Mouse (Mus musculus): ENCODE data around the gene Cops7a. TPM values are rescaled to one million over a fixed set of nuclear protein-coding genes. Genes with fewer than 3 reads are reported as not detected.

Cops7a gene
- 19.1 and 23.7 TPM in 2 replicates for total RNA-seq (2017)

DNA sequence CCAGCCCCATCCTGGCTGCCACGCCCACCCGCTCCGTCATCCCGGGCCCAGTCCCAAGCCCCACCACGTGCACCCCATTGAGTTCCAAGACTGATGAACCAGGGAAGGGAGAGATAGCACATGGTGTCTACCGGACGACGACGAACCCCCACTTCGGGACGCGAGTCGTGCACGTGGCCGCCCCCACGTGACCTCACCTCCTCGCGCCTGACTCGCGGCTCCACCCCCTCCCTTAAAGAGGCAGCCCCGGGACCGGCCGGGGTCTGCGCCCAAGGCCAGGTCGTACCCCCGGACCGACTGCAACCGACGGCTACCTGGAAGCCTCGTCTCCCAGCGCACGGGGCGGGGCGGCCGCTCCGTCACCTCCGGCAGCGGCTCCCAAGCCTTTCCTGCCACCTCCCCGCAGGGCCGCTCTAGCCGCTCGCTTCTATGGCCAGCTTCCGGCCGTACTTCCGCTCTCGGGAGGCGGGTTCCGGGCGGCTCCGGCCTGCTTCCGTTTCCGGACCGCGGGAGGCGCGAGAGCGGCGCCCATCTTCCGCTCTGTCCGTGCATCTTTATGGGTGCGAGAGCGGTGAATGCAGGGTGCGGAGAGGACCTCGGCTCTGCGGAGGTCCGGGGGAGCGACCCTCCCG lies at the start of gene Cops7a:
Gene Cops7a (minus strand): TSS at position 451 of the 632 bp plus-strand sequence.
- ATAC-seq (ENCODE audit: extremely low read depth, insufficient number of reproducible peaks, low FRiP score, poor library complexity, severe bottlenecking): peak; percentile 93

DNA sequence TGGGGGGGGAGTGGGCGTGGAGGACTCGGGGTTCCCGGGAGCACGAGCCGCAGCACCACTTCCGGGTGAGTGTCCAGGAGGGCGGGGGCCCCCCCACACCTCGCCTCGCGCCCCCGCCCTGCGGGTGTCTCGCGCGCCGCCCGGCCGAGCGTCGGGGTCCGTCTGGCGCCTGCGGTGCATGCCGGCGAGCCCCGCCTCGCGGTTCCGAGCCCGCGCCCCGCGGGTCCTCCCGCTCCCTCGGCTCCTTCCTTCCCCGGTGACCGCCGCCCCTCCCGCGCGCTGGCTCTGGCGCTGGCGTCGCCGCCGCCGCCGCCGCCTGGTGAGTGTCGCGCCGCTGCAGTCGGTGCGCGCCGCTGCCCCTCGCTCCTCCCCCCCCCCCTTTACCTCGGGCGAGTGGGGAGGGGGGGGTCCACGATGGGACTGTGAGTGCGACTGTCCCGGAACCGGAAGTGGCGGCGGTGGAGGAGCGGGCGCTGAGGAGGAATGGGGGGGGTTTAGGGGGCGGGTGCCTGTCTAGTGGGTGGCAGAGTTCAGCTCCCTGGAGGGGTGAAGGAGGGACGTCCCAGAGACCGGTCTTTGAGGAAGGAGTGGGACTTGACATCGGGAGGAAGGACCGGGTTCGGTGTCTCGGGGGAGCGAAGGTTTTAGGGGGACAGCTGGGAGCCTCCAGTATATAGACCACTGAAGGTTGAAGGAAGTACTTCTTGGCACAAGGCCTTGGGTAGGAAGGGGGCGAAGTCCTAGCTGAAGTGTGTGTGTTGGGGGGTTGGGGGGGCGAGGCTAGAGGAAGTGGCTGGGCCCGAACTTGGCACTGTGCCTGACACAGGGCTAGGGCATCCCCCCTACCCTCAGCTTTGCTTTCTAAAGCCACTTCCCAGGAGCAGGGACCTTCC lies 44.1 kb upstream of the Cops7a start:
- peak; percentile 62 for ATAC-seq (ENCODE audit: extremely low read depth, insufficient number of reproducible peaks, low FRiP score, poor library complexity, severe bottlenecking)

DNA sequence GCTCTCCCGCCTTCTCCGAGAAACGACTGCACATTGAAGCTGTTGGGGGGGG lies 43.6 kb upstream of the Cops7a start, which contains the start of gene Zfp384:
Gene Zfp384 (plus strand): TSS at position 17 of the 52 bp plus-strand sequence.
- ATAC-seq (ENCODE audit: extremely low read depth, insufficient number of reproducible peaks, low FRiP score, poor library complexity, severe bottlenecking): no peak

DNA sequence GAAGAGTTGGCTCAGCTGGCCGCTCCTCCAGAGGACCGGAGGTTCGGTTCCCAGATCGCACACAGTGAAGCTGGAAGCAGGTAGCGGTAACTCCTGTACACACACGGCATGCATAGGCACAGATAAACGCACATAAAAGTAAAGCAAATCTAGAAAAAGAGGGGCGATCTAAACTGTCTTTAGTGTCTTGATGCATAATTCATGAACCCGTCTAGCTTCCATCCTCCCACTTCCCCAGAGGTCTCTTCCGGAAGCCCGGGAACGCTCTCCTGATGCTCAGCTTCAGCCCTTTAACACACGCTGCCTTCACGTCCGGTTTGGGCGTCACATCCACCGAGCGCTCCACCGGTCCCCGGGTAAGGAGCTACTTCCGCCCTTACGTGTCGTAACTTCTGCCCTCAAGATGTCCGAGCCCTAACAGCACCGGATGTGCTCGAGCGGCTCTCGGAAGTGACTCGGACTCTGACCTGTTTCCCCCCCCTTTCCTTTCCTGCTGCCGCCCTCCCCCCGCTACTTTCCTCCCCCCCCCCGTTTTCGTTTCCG lies 43.3 kb upstream of the Cops7a start:
- peak; percentile 97 for ATAC-seq (ENCODE audit: extremely low read depth, insufficient number of reproducible peaks, low FRiP score, poor library complexity, severe bottlenecking)

DNA sequence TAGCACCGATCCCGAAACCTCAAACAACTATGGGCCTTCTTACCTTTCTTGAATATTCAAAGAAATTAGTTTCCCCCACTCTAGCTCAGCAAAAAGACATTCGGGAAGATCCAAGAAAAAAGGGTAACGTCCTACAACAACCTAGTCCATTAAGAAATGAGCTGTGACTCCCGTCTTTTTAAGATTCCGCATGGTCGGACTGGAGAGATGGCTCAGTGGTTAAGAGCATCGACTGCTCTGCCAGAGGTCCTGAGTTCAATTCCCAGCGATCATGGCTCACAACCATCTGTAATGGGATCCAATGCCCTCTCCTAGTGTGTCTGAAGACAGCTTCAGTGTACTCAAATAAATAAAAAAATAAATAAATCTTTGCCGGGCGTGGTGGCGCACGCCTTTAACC lies 42.7 kb upstream of the Cops7a start:
- no peak for ATAC-seq (ENCODE audit: extremely low read depth, insufficient number of reproducible peaks, low FRiP score, poor library complexity, severe bottlenecking)

DNA sequence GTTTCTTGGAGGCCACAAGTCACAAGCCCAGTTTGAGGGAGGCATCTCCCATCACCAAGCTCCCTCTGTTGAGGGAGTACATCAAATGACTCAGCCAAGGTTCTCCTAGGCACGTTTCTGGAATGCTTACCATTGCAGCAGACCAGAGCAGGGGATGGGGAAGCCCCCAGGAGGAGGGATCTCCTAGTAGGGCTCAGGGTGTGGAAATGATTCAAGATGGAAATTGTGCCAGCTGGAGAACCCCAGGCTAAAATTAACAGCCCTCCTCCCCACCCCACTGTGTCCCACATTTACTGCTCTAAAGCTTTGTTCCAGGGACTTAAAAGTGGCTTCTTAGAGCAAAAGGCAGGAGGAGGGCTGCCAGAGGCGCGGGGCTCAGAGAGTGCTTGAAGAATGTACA lies 39.7 kb upstream of the Cops7a start:
- ATAC-seq (ENCODE audit: extremely low read depth, insufficient number of reproducible peaks, low FRiP score, poor library complexity, severe bottlenecking): no peak

DNA sequence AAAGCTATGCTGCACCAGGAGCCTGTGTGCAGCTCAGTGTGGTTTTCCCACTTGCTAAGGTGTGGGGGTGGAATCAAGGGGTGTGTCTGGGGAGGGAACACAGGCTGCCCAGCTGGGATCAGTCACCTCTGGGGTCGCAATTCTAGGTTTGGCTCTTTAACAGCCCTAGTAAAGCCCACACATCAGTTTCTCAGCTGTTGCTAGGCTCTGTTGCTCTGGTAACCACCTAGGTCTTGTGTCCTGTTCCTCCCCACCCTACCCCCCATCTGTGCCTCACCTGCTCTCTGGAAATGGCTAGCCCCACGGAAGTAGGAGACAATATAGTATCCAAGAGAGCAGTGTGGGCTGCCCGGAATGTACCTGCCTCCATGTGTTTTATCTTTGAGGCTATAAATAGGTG lies 38.4 kb upstream of the Cops7a start:
- no peak for ATAC-seq (ENCODE audit: extremely low read depth, insufficient number of reproducible peaks, low FRiP score, poor library complexity, severe bottlenecking)

DNA sequence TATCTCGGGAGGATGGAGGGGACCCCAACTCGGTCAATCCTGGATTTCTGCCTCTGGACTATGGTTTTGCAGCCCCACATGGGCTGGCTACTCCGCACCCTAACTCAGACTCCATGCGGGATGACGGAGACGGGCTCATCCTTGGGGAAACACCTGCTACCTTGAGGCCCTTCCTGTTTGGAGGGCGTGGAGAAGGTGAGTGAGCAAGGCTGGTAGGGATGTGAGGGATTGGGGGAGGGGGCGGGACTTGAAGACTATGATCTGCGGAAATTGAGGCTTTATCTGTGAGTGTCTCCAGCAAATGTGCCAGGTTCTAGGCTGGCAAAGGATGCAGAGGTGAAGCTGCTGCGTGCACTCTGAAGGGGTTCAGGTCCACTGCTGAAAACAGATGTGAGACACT lies 34.2 kb upstream of the Cops7a start:
- ATAC-seq (ENCODE audit: extremely low read depth, insufficient number of reproducible peaks, low FRiP score, poor library complexity, severe bottlenecking): no peak

DNA sequence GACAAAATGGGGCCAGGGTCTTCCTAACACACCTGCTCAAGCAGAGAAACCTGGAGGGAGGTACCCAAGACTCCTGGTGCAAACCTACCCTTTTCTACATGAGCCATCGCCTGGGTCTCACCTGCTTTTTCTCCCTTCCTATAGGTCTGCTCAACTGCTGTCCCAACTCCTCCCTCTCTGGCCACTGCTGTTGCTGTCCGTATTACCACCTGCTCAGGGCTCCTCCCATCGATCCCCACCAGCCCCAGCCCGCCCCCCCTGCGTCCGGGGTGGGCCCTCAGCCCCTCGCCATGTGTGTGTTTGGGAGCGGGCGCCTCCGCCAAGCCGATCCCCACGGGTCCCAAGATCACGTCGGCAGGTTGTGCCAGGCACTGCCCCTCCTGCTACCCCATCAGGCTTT lies 33.8 kb upstream of the Cops7a start:
- ATAC-seq (ENCODE audit: extremely low read depth, insufficient number of reproducible peaks, low FRiP score, poor library complexity, severe bottlenecking): no peak

DNA sequence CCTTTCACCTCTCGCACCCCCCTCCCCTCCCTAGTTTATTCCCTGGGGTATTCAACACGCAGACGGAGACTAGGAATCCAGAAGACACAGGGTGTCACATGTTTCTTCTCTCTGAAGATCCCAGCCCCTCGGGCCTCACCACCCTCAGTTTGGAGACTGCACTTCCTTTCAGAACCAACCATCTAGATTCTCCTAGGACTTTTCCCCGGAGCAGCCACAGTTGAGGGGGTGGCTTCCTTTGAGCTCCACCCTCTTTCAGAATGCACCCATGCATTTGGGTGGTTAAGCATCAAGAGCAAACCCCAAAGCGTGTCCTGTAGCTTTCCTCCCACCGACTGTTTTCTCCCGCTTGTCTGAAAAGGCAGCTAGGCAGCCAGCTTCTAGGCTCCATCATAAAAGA lies 32.7 kb upstream of the Cops7a start:
- no peak for ATAC-seq (ENCODE audit: extremely low read depth, insufficient number of reproducible peaks, low FRiP score, poor library complexity, severe bottlenecking)

DNA sequence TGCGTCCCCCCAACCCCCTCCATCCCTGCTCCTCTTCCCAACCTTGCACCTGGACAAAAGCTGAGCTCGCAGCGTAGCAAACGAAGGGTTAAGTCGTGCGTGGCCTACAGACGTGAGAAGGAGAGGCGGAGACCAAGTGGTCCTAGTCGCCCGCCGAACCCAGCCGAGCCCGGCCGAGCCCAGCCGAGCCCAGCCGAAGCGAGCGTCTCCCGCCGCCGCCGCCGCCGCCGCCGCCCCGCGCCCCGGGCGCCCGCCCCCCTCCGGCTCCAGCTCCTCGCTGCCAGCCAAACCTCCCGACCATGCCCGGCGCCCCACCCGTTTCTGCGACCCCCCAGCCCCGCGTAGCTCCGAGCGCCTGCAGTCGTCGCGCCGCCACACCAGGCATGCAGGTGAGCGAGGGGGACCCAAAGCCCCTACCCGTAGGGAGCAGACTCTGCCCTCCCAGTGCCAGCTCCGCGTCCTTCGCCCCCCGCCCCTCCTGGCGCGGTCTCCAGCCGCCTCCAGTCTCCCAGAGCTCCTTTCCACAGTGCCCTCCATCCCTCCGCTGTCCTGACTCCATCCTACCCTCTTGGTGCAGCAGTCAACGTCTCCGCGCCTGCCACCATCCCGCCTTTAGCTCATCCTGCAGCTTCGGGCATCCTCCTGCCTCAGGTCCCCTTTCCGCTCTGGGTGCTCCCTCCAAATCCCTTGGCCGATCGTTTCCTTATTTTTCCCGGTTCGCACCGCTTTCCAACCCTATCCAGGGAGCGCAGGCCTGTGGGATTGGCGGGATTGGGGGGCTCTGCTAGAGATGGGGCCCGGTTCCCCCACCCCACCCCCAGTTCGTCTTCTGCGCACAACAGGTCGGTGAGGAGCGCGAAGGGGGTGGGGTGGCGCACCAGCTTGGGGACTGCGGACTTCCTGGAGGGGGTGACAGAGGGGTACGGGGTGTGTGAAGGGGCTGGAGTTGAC lies 31.5 kb upstream of the Cops7a start, which contains the start of gene Pianp:
Gene Pianp (plus strand): TSS at position 144 of the 951 bp plus-strand sequence.
- peak; percentile 45 for ATAC-seq (ENCODE audit: extremely low read depth, insufficient number of reproducible peaks, low FRiP score, poor library complexity, severe bottlenecking)

DNA sequence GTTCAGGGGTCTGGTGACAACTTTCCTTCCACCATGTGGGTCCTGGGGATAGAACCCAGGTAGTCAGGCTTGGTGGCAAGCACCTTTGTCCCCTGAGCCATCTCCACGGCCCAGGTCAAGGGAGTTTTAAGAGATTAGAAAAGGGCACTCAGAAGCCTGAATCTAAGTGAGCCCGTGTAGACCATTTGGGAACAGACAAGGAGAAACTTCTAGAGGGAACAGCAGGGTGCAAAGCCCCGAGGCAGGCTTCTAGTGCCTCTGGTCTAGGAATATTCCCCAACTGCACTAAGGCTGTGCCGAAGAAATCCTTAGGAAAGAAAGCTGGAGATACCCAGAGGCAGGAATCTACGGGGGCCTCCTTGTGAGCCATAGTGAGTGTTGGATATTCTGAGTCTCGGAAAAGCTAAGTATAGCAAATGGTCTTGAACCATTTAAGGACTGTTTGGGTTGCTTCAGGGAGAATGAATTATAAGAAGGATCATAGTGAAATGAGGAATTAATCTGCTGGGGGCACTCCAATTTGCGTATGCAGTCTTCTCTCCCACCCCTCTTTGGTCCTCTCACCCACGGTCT lies 30.6 kb upstream of the Cops7a start:
- ATAC-seq (ENCODE audit: extremely low read depth, insufficient number of reproducible peaks, low FRiP score, poor library complexity, severe bottlenecking): no peak

DNA sequence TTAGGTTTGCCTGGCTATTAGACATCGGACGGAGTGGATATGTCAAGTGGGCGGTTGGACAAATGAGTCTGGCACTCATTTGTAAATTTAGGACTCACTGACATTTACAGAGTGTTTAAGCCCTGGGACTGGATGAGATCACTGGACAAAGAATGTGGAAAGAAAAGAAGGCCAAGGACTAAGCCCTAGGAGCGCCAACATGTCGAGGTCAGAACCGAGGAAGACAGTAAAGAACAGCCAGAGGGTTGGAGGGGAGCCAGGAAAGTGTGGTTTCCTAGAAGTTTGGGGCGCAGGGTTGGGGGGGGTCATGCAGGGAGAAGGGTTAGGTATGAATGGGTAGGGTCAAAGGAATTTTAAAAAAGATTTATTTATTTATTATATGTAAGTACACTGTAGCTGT lies 29.9 kb upstream of the Cops7a start:
- ATAC-seq (ENCODE audit: extremely low read depth, insufficient number of reproducible peaks, low FRiP score, poor library complexity, severe bottlenecking): no peak

DNA sequence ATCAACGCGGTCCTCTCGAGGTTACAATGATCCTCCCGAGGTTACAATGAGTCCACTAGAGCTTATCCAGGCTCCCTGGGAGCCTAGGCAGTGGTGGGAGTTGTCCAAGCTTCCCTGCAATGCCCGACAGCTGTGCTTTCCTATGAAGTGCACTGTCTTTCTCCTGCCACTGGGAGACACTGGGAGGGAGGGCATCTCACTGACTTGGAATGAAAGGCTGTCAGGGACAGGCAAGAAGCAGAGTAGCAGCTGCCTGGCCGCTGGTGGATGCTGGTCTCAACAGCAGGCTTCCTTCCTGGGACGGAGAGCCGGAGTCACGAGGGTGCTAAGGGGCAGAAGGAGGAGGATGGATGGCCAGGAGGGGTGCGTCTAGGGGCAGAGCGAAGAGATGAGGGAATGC lies 28.5 kb upstream of the Cops7a start:
- no peak for ATAC-seq (ENCODE audit: extremely low read depth, insufficient number of reproducible peaks, low FRiP score, poor library complexity, severe bottlenecking)

DNA sequence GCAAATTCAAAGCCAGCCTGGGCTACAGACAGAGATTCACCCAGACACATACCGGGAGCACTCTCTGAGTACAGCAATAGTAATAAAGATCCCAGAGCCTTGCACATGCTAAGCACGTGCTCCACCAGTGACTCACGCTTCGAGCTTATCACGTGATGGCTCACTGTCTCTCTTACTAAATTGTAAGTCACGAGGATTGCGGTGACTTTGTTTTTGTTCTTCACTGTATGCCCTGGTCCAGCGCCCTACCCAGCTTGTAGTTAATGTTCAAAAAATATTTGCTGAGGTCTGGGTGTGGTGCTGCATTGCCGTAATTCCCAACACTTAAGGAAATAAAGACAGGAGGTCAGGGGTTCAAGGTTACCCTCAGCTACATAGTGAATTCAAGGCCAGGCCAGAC lies 28.0 kb upstream of the Cops7a start:
- ATAC-seq (ENCODE audit: extremely low read depth, insufficient number of reproducible peaks, low FRiP score, poor library complexity, severe bottlenecking): no peak

DNA sequence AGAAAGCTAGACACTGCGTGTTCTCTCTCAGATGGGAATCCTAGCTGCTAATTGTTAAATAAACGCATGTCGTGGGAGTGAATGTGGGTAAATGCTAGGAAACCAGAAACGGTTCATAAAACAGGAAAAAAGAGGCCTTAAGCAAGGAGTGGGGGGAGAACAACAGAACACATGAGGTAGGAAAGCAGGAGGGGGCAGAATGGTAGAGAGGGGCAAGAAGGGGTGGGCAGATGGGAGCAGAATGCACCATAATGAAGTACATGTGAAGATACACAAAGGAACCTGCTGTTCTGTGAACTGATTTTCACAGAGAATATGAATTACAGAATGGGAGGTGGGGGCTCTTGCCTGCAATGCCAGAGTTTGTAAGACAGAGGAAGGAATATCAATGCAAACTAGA lies 26.9 kb upstream of the Cops7a start:
- ATAC-seq (ENCODE audit: extremely low read depth, insufficient number of reproducible peaks, low FRiP score, poor library complexity, severe bottlenecking): no peak

DNA sequence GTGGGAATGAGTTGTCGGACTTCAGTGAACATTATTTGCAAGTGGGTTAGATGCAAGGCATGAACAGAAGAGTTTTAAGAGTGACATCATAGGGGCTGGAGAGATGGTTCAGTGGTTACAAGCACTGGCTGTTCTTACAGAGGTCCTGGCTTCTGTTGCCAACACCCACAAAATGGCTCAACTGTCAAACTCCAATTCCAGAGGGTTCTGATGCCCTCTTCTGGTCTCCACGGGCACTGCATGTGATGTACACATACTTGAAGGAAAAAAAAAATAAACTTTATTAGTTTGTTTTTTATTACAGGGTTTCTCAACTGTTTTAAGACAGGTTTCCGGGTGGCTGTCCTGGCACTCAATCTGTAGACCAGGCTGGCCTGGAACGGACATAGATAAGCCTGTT lies 2.4 kb upstream of the Cops7a start:
- peak; percentile 25; the same call in 1 of the 2 replicates for ATAC-seq (ENCODE audit: extremely low read depth, insufficient number of reproducible peaks, low FRiP score, poor library complexity, severe bottlenecking)

DNA sequence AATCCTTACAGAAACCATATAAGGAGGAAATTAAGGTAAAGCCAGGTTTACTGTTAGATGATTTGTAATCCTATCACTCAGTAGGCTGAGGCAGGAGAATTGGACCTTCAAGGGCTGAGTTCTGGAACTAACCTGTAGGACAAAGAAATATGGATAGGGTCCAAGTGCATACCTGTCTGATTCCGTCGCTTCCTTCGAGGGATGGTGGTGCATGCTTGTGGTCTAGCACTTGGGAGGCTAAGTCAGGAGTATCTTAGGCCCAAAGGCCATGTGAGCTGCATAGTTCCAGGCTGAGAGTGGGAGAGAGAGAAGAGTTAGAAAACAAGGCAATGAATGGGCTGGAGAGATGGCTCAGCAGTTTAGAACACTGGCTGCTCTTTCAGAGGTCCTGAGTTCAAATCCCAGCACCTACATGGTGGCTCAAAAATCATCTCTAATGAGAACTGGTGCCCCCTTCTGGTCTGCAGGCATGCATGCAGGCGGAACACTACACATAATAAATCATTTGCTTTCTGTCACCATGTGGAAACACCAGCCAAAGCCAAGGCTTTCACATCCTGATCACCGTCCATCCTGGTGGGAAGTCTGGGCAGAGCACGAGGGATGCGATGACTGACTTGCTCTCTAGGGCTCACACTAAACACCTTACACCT lies 1.3 kb upstream of the Cops7a start:
- no peak for ATAC-seq (ENCODE audit: extremely low read depth, insufficient number of reproducible peaks, low FRiP score, poor library complexity, severe bottlenecking)

DNA sequence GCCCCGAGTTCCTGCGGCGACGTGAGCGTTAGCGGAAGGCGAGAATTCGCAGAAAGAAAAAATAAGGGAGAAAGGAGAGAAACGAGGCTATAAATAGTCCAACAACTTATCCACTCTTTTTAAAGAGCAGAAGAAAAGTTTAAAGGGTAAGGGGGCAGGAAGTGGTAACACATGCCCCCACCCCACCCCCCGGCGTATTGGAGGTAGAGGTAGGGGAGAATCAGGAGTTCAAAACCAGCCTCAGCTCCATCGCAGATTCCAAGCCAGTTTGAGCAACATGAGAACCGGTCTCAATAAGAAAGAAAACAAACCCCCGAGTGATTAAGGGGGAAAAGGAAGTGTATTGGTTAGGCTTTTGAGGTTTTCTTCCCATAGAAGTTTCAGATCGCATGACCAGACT lies 409 bp upstream of the Cops7a start:
- no peak for ATAC-seq (ENCODE audit: extremely low read depth, insufficient number of reproducible peaks, low FRiP score, poor library complexity, severe bottlenecking)

All from neutrophil, adult 5-6 weeks (primary cell).